Mouse (Mus musculus) midbrain, embryonic 16.5 days (tissue): ENCODE measurements at regions not wholly inside any gene's neighbourhood (a gene's known extent, or its start where the extent isn't known, plus 50 kb on each side); places are given as distances from the start of the nearest gene placed in this dataset.

Experiments used
- ATAC-seq: fragments of 200-750 bp; cut with Nextera tagmentation; 2 replicates; pipeline ENCODE4 v1.8.0; 2017; ENCODE audit warnings: moderate TSS enrichment
- H3K27ac ChIP-seq: fragments of 300-500 bp; sonication (generic); 2 replicates; pipeline ENCODE4 v1.5.1; 2014; ENCODE audit warnings: mild to moderate bottlenecking, low read length, mixed read lengths
- H3K27me3 ChIP-seq: fragments of 300-500 bp; sonication (generic); 2 replicates; pipeline ENCODE4 v1.6.1; 2014; ENCODE audit warnings: low read depth, low read length, mixed read lengths; ENCODE audit not compliant: control insufficient read depth, insufficient read depth
- H3K36me3 ChIP-seq: fragments of 300-500 bp; sonication (generic); 2 replicates; pipeline ENCODE4 v1.6.1; 2014; ENCODE audit warnings: mild to moderate bottlenecking, low read length, moderate library complexity, mixed read lengths; ENCODE audit not compliant: control insufficient read depth, insufficient read depth
- H3K4me1 ChIP-seq: fragments of 300-500 bp; sonication (generic); 2 replicates; pipeline ENCODE4 v1.6.1; 2014; ENCODE audit warnings: mild to moderate bottlenecking, low read length, mixed read lengths; ENCODE audit not compliant: control insufficient read depth, insufficient read depth
- H3K4me2 ChIP-seq: fragments of 300-500 bp; sonication (generic); 2 replicates; pipeline ENCODE4 v1.6.1; 2014; ENCODE audit warnings: mild to moderate bottlenecking, low read length, mixed read lengths
- H3K4me3 ChIP-seq: fragments of 300-500 bp; sonication (generic); 2 replicates; pipeline ENCODE4 v1.5.1; 2014; ENCODE audit warnings: low read depth, mild to moderate bottlenecking, low read length, moderate library complexity, mixed read lengths
- H3K9ac ChIP-seq: fragments of 300-500 bp; sonication (generic); 2 replicates; pipeline ENCODE4 v1.6.1; 2014; ENCODE audit warnings: low read depth, low read length, mixed read lengths
- H3K9me3 ChIP-seq: fragments of 300-500 bp; sonication (generic); replicated peaks from 2 replicates; pipeline ENCODE4 v1.6.1; 2014; ENCODE audit warnings: mild to moderate bottlenecking, low read length, mixed read lengths; ENCODE audit not compliant: control insufficient read depth, poor library complexity, severe bottlenecking
- WGBS: fragments of 180-500 bp; shearing (Covaris S2); extraction: QIAGEN DNeasy Blood & Tissue Kit; methylation state at CpG from one replicate; pipeline ENCODE4 v1.1.7; 2014; 5-methylcytosine and 5-hydroxymethylcytosine counted together

DNA sequence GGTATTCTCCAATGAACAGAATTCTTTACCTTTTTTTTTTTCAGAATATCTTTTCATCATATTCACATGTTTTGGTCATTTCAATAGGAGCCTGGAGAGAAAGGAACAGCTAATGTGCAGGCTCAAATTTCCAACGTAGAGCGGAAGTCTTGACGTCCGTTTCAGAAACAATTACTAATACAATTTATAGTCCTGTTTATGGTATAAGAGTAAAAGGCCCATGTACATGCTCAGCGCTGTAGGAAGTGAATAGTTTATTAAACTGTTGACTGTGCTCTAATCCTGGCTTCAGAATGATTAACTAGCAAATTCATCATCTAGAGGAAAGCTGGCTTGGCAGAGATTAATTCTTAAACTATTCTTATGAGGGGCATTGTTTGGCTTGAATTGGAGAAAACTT is 142.1 kb downstream of the Pik3r1 start:
- H3K9me3 ChIP-seq: no peaks in the 10 kb centered on the region
- no peak overlapping the region for H3K4me2 ChIP-seq
- H3K36me3 ChIP-seq: no peaks in the 10 kb centered on the region
- 88% methylated on average over 5 of the region's 5 CpGs for WGBS
- H3K27me3 ChIP-seq: no peaks in the 10 kb centered on the region
- no peaks in the 10 kb centered on the region for H3K4me1 ChIP-seq
- no peak overlapping the region for H3K27ac ChIP-seq
- no peak for ATAC-seq
- no peak overlapping the region for H3K9ac ChIP-seq
- no peak overlapping the region for H3K4me3 ChIP-seq

DNA sequence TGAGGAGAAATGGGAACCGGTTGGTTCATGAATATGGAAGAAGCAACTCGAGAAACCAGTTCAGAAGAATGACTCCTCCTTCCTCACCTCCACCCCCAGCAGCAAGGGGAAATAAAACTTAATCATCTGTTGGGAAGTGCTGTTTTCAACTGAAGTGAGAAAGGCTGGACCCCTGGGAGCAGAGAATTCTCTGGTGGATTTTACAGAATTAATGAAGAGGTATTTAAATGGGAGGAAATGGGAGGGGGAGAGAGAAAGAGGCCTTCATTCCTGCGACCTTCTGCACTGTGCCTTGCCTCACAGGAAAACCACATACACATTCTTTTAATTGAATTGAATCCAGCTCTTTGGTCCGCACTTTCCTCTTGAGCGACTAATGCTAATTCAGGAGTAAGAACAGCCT is 143.8 kb downstream of the Pik3r1 start:
- Histone ChIP-seq H3K4me1 (no peaks in the 10 kb centered on the region), H3K4me2 (no peak overlapping the region), H3K9ac (no peak overlapping the region), H3K27ac (no peak overlapping the region), H3K9me3 (no peaks in the 10 kb centered on the region), H3K27me3 (no peaks in the 10 kb centered on the region), H3K36me3 (no peaks in the 10 kb centered on the region), H3K4me3 (no peak overlapping the region)
- ATAC-seq: no peak
- WGBS: 16% methylated on average over 5 of the region's 5 CpGs

GRCm38 (mm10) chr13:101622649-101623048 is 145.4 kb downstream of the Pik3r1 start:
- Histone ChIP-seq H3K9me3 (no peaks in the 10 kb centered on the region), H3K4me3 (no peak overlapping the region), H3K27me3 (no peaks in the 10 kb centered on the region), H3K9ac (no peak overlapping the region), H3K36me3 (no peaks in the 10 kb centered on the region), H3K27ac (no peak overlapping the region), H3K4me2 (no peak overlapping the region), H3K4me1 (no peaks in the 10 kb centered on the region)
- no peak for ATAC-seq
- WGBS: 98% methylated on average over 2 of the region's 2 CpGs

GRCm38 (mm10) chr13:101620660-101621059 is 147.4 kb downstream of the Pik3r1 start:
- H3K9ac ChIP-seq: no peak overlapping the region
- no peak overlapping the region for H3K4me2 ChIP-seq
- no peak overlapping the region for H3K4me3 ChIP-seq
- H3K4me1 ChIP-seq: no peaks in the 10 kb centered on the region
- H3K27me3 ChIP-seq: no peaks in the 10 kb centered on the region
- WGBS: 86% methylated on average over 3 of the region's 3 CpGs
- no peaks in the 10 kb centered on the region for H3K36me3 ChIP-seq
- H3K27ac ChIP-seq: no peak overlapping the region
- ATAC-seq: no peak
- no peaks in the 10 kb centered on the region for H3K9me3 ChIP-seq

GRCm38 (mm10) chr13:101619154-101619553 is 148.9 kb downstream of the Pik3r1 start:
- Histone ChIP-seq H3K4me3 (no peak overlapping the region), H3K27ac (no peak overlapping the region), H3K36me3 (no peaks in the 10 kb centered on the region), H3K9me3 (no peaks in the 10 kb centered on the region), H3K4me2 (no peak overlapping the region), H3K4me1 (no peaks in the 10 kb centered on the region), H3K9ac (no peak overlapping the region), H3K27me3 (no peaks in the 10 kb centered on the region)
- WGBS: 96% methylated on average over 1 of the region's 1 CpGs
- ATAC-seq: no peak

DNA sequence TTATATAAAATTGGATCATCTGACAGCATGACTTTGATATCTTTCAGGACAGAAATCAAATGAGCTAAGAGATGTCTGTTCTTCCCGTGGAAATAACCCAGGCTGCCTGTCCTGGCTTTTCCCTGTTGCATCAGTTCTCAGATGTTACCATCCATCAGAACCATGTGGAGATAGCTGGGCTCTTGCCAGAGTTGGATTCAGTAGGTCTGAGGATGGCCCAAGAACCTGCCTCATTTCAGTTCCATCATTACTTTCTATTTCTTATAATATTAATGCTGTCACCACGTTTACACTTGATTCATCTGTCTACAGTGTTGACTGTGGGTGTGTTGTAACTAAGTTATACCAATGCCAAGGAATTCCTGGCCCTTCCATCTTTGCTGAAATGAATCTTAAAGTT is 155.2 kb downstream of the Pik3r1 start:
- H3K9ac ChIP-seq: no peak overlapping the region
- H3K4me2 ChIP-seq: no peak overlapping the region
- no peaks in the 10 kb centered on the region for H3K4me1 ChIP-seq
- no peaks in the 10 kb centered on the region for H3K36me3 ChIP-seq
- H3K4me3 ChIP-seq: no peak overlapping the region
- ATAC-seq: no peak
- no peaks in the 10 kb centered on the region for H3K9me3 ChIP-seq
- WGBS: 85% methylated on average over 2 of the region's 2 CpGs
- no peak overlapping the region for H3K27ac ChIP-seq
- no peaks in the 10 kb centered on the region for H3K27me3 ChIP-seq

GRCm38 (mm10) chr13:101611725-101612124 is 156.3 kb downstream of the Pik3r1 start:
- no peaks in the 10 kb centered on the region for H3K36me3 ChIP-seq
- no peak overlapping the region for H3K4me2 ChIP-seq
- no peaks in the 10 kb centered on the region for H3K27me3 ChIP-seq
- no peak overlapping the region for H3K4me3 ChIP-seq
- H3K27ac ChIP-seq: no peak overlapping the region
- ATAC-seq: no peak
- H3K9me3 ChIP-seq: no peaks in the 10 kb centered on the region
- WGBS: 89% methylated on average over 6 of the region's 6 CpGs
- no peaks in the 10 kb centered on the region for H3K4me1 ChIP-seq
- H3K9ac ChIP-seq: no peak overlapping the region

DNA sequence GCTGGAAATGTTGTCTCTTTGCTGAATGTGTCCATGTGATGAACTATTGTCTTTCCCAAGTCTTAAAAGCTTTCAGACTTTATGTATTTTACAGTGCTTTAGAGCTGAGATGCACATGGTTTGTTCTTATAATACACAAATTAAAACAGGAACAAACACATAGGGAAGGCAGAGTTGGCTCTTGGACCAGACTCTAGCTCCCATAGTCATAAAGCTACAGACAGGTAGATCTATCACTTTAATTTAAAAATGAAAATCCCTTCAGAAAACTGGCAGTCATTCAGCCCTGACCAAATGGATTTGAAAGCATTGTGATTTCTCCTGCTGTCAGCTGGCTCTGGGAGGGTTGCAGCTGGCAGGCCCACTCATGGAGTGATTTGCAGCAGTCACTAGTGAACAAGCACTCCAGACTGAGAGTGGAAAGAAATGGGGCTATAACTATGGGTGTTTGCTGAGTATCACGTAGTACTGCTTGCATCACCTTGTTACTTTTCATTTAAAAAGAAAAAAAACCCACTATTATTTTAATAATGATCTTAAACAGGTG is 161.8 kb downstream of the Pik3r1 start:
- H3K4me2 ChIP-seq: no peak overlapping the region
- H3K27ac ChIP-seq: no peak overlapping the region
- no peak overlapping the region for H3K4me3 ChIP-seq
- H3K36me3 ChIP-seq: no peaks in the 10 kb centered on the region
- H3K9ac ChIP-seq: no peak overlapping the region
- H3K4me1 ChIP-seq: no peaks in the 10 kb centered on the region
- ATAC-seq: no peak
- WGBS: 86% methylated on average over 1 of the region's 1 CpGs
- H3K9me3 ChIP-seq: no peaks in the 10 kb centered on the region
- no peaks in the 10 kb centered on the region for H3K27me3 ChIP-seq

GRCm38 (mm10) chr13:101605685-101606084 is 162.3 kb downstream of the Pik3r1 start:
- Histone ChIP-seq H3K27me3 (no peaks in the 10 kb centered on the region), H3K27ac (no peak overlapping the region), H3K36me3 (no peaks in the 10 kb centered on the region), H3K9me3 (no peaks in the 10 kb centered on the region), H3K4me1 (no peaks in the 10 kb centered on the region), H3K9ac (no peak overlapping the region), H3K4me2 (no peak overlapping the region), H3K4me3 (no peak overlapping the region)
- WGBS: 71% methylated on average over 4 of the region's 4 CpGs
- ATAC-seq: no peak
